Mouse (Mus musculus) embryonic facial prominence, embryonic 15.5 days (tissue): Measurements from ENCODE around the gene 3110082J24Rik. TPM values are rescaled to one million over a fixed set of nuclear protein-coding genes. Genes with fewer than 3 reads are reported as not detected.
"Not testable (repeated sequence)": the region's sequence is repeated elsewhere in the genome, so short reads cannot be mapped to it uniquely, and the experiment has no call there.

ENCODE experiments used
- ATAC-seq: fragments of 200-750 bp; cut with Nextera tagmentation; 2 replicates; pipeline ENCODE4 v1.8.0; 2017; ENCODE audit warnings: low read depth, moderate TSS enrichment; ENCODE audit not compliant: insufficient number of reproducible peaks, low FRiP score, low TSS enrichment
- H3K27ac ChIP-seq: fragments of 300-500 bp; sonication (generic); replicated peaks from 2 replicates; pipeline ENCODE4 v1.5.1; 2015; ENCODE audit warnings: mild to moderate bottlenecking, inconsistent platforms
- H3K27me3 ChIP-seq: fragments of 300-500 bp; sonication (generic); 2 replicates; pipeline ENCODE4 v1.6.1; 2015; ENCODE audit warnings: inconsistent platforms
- H3K36me3 ChIP-seq: fragments of 300-500 bp; sonication (generic); 2 replicates; pipeline ENCODE4 v1.6.1; 2015; ENCODE audit warnings: mild to moderate bottlenecking, inconsistent platforms
- H3K4me1 ChIP-seq: fragments of 300-500 bp; sonication (generic); 2 replicates; pipeline ENCODE4 v1.6.1; 2015; ENCODE audit warnings: inconsistent platforms
- H3K4me2 ChIP-seq: fragments of 300-500 bp; sonication (generic); replicated peaks from 2 replicates; pipeline ENCODE4 v1.6.1; 2015; ENCODE audit warnings: mild to moderate bottlenecking, inconsistent platforms
- H3K4me3 ChIP-seq: fragments of 300-500 bp; sonication (generic); replicated peaks from 2 replicates; pipeline ENCODE4 v1.5.1; 2015; ENCODE audit warnings: mild to moderate bottlenecking, inconsistent platforms
- H3K9ac ChIP-seq: fragments of 300-500 bp; sonication (generic); 2 replicates; pipeline ENCODE4 v1.6.1; 2015; ENCODE audit warnings: inconsistent platforms
- H3K9me3 ChIP-seq: fragments of 300-500 bp; sonication (generic); replicated peaks from 2 replicates; pipeline ENCODE4 v1.6.1; 2016; ENCODE audit warnings: inconsistent platforms
- WGBS: fragments of 180-500 bp; shearing (Covaris S2); methylation state at CpG from one replicate; pipeline ENCODE4 v1.1.7; 2015; 5-methylcytosine and 5-hydroxymethylcytosine counted together
- polyA plus RNA-seq: library from polyadenylated mRNA; unstranded; fragments of >200 nt; fragmentation: Nextera tagmentation; extraction: Ambion mirVana; gene quantifications from 2 replicates; pipeline ENCODE4 v1.2.1, GENCODE M21; 2015

3110082J24Rik gene
- polyA plus RNA-seq, 1 experiment from 2014 or later: not detected

- H3K27me3 ChIP-seq: no peaks in the 10 kb centered on the region
- H3K4me3 ChIP-seq: no peak overlapping the region
- no peak overlapping the region for H3K4me2 ChIP-seq
- peaks cover 44% of the 10 kb centered on the region for H3K36me3 ChIP-seq
- H3K27ac ChIP-seq: no peak overlapping the region
- peaks cover 3% of the 10 kb centered on the region; the same call in 1 of the 2 replicates for H3K4me1 ChIP-seq
- WGBS: 77% methylated on average over 6 of the region's 6 CpGs
- H3K9me3 ChIP-seq: no peaks in the 10 kb centered on the region
- no peak overlapping the region for H3K9ac ChIP-seq
- ATAC-seq: no peak
These were observed 38.2 kb downstream of the 3110082J24Rik start for GRCm38 (mm10) chr5:30067726-30068125.

DNA sequence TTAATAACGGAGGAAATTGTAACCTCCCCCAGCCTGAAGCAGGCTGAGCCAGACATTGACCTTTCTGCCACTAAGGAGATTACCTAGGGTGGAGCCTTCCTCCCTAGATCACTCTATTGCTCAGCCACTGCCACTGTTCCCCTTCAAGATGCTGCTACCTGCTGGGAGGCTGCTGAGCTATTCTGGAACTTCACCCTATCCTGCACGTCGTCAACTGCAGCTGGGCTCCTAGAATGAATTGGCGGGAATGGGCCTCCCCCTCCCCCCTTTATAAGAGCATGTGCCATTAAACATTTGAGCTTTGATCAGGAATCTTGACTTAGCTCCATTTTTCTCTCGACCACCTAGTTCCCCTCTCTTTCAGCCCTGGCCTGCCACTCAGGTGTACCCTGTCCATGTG is 46.3 kb downstream of the 3110082J24Rik start:
- not testable (repeated sequence) for H3K27me3 ChIP-seq, H3K4me3 ChIP-seq, H3K27ac ChIP-seq, ATAC-seq, H3K9me3 ChIP-seq, H3K4me1 ChIP-seq, H3K4me2 ChIP-seq, H3K9ac ChIP-seq
- 79% methylated on average over 5 of the region's 5 CpGs for WGBS
- peaks cover 32% of the 10 kb centered on the region for H3K36me3 ChIP-seq

DNA sequence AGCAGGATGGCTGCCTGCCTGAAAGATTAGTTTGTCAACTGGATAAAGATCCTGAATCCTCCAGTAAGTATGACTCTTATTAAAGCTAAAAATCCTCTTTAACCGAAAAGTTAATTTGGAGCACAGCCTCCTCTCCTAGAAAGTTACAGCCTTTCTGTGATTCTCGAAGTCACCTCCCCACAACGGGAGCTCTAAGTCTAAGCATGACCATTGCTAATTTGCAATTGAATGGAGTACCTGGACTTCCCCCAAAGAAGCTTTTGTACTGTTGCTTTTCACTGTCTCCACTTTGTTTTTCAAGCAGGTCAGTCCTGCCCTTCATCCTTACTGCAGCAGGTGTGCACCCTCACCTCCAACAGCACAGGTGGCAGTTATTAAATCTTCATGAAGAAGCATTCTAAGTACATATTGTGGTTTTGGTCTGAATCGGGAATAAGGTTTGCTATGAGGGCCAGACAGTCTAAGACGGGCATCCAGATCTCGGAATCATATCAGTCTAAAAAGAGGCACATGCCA is 47.6 kb downstream of the 3110082J24Rik start:
- Histone ChIP-seq H3K9ac (no peak overlapping the region), H3K9me3 (no peaks in the 10 kb centered on the region), H3K4me1 (no peaks in the 10 kb centered on the region), H3K4me2 (no peak overlapping the region), H3K4me3 (no peak overlapping the region), H3K27me3 (no peaks in the 10 kb centered on the region), H3K36me3 (peaks cover 27% of the 10 kb centered on the region), H3K27ac (no peak overlapping the region)
- no peak for ATAC-seq
- 72% methylated on average over 6 of the region's 6 CpGs for WGBS

Other genes with a start within 250 kb of the 3110082J24Rik start
- 0.25 and 0.29 TPM in 2 replicates for gene Il6, start 93.0 kb downstream of the 3110082J24Rik start, polyA plus RNA-seq
- 200 and 215 TPM in 2 replicates for gene Tyms, start 32.5 kb downstream of the 3110082J24Rik start, polyA plus RNA-seq
- gene Garem2, start 925 bp downstream of the 3110082J24Rik start, polyA plus RNA-seq: 0.87 and 1.00 TPM in 2 replicates
- 123 TPM in 2 replicates for gene Hadha, start 49.1 kb upstream of the 3110082J24Rik start, polyA plus RNA-seq
- 128 and 140 TPM in 2 replicates for gene Hadhb, start 49.2 kb upstream of the 3110082J24Rik start, polyA plus RNA-seq
- 0.16 TPM in 1 of 2 replicates, not detected in the other for gene Adgrf3, start 99.6 kb upstream of the 3110082J24Rik start, polyA plus RNA-seq
- 16.0 and 17.5 TPM in 2 replicates for gene Selenoi, start 126.5 kb upstream of the 3110082J24Rik start, polyA plus RNA-seq
- gene Drc1, start 175.3 kb upstream of the 3110082J24Rik start, polyA plus RNA-seq: 4.4 and 8.5 TPM in 2 replicates